Mouse (Mus musculus): ENCODE measurements around the gene Samsn1. TPM values are rescaled to one million over a fixed set of nuclear protein-coding genes. Genes with fewer than 3 reads are reported as not detected.

The Samsn1 gene
- 1 to 10 TPM; 1.5 to 1.7 TPM for total RNA-seq (2021)
- long read RNA-seq, experiment 1, partial matches to known transcripts: 0 of 1 reads
- long read RNA-seq, experiment 1, other reads (novel, unspliced or antisense): 0 of 1 reads
- long read RNA-seq, experiment 2: 0 reads

- DNase-seq (ENCODE audit: low spot score in 2 of 2): no peak
Observed at GRCm38 (mm10) chr16:76022181-76022580, at the start of gene Samsn1. TSS of gene Samsn1 (minus strand) at chr16:76022281.

- no peak for DNase-seq (ENCODE audit: low spot score in 2 of 2)
Observed at GRCm38 (mm10) chr16:76066082-76066635, 44.1 kb upstream of the Samsn1 start.

- DNase-seq (ENCODE audit: low spot score in 2 of 2): no peak
Observed at GRCm38 (mm10) chr16:76054976-76055375, 32.9 kb upstream of the Samsn1 start.

DNA sequence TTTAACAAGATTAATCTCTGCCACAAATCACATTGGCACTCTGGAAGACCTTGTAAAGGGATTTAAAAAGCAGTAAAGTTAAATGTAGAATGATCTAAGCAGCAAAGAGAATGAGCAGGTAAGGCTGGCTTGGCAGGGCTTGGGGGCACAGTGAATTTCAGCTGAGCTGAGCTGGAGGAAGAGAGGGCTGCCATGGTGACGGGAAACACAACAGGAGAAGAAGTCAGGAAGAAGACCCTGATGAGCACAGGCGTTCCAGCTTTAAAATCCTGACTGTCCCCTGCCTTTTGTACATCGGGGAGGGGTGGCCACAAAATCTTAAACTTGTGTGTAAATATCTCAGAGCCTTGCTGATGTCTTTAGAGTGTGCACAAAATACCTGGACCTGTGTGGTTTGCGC, 32.0 kb upstream of the Samsn1 start:
- DNase-seq (ENCODE audit: low spot score in 2 of 2): no peak

DNA sequence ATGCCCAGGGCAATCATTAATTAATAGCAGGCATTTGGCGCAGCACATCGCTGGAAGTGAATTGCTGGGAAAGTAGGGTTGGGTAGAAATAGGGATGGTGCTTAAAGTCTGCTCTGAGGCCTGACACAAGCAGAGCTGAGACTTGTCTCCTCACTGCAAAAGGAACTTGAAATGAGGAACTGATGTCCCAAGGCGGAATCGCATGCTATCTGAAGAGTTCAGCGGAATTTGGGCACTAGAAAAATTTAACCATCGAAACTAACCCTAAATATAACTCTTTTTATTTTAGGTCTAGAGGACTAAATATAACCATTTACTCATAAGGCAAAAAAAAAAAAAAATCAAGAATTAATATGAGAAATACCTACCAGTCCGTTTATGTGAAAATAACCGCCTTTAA, 31.5 kb upstream of the Samsn1 start:
- DNase-seq (ENCODE audit: low spot score in 2 of 2): no peak

- no peak for DNase-seq (ENCODE audit: low spot score in 2 of 2)
Observed at GRCm38 (mm10) chr16:76047066-76047465, 25.0 kb upstream of the Samsn1 start.

- DNase-seq (ENCODE audit: low spot score in 2 of 2): no peak
Observed at GRCm38 (mm10) chr16:76040319-76040945, 18.4 kb upstream of the Samsn1 start.

GRCm38 (mm10) chr16:76019164-76019563, 2.9 kb downstream of the Samsn1 start:
- DNase-seq (ENCODE audit: low spot score in 2 of 2): no peak

DNA sequence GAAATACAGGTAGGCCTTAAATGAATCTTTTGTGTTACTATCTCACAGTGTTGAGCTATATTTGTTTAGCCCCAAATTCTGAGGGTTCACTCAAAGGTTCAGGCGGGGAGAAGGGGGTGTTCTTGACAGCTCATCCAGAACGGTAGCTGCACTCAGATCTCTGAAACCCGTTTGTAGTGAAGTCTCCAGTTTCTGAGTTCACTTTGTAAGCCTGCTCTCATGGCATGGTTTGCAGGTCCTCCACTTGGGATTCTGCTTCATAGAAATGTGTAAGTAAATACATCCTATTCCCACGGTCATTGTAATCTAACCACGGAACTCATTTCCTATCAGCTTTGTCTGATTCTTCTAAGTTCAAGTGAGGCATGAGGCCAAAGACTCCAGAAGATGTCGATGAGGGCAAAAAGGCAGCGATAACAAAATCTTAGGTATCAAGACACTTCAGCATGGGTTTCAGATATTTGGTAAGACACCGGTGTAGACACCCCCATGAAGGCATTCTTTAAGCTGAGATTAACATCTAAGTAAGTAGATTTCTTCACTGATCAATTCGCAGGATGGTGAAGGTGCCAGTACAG, 18.2 kb downstream of the Samsn1 start:
- no peak for DNase-seq (ENCODE audit: low spot score in 2 of 2)

- no peak for DNase-seq (ENCODE audit: low spot score in 2 of 2)
Observed at GRCm38 (mm10) chr16:76002870-76003572, 19.1 kb downstream of the Samsn1 start.

DNA sequence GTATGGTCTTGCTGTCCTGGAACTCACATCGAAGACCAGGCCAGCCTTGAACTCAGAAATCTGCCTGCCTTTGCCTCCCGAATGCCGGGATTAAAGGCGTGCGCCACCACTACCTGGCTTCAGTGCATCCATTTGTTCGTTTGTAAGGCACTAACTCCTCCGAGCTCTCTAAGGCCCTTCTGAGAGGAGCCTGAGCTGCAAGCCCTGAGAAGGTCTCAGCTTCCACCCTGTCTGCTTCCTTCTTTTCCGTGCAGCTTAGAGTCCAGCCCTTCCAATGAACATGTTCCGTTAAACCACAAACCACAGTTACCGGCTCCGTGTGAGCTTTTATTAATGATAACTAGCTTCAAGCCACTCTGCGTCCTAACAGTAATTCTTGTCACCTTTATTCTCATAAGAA, 19.8 kb downstream of the Samsn1 start:
- DNase-seq (ENCODE audit: low spot score in 2 of 2): no peak

GRCm38 (mm10) chr16:76001788-76002187, 20.3 kb downstream of the Samsn1 start:
- DNase-seq (ENCODE audit: low spot score in 2 of 2): no peak

- no peak for DNase-seq (ENCODE audit: low spot score in 2 of 2)
Observed at GRCm38 (mm10) chr16:76000127-76000526, 22.0 kb downstream of the Samsn1 start.

DNA sequence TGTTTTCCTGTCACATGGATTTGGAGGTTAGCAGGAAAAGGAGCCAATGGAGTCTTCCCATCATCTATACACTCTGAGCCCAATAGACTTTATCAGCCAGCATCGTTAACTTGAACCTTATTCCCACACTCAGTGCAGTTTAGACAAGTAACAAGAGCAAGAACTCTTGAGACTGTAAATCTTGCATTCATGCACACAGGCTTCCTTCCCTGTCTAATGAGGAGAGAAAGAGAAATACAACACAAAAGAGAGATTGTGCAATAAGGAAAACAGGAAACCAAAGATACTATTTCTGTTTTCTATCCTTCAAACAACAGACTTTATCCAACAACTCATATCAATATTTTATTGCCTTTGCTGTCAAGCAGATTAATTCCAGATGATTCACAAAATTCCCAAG, 31.9 kb downstream of the Samsn1 start:
- no peak for DNase-seq (ENCODE audit: low spot score in 2 of 2)

DNA sequence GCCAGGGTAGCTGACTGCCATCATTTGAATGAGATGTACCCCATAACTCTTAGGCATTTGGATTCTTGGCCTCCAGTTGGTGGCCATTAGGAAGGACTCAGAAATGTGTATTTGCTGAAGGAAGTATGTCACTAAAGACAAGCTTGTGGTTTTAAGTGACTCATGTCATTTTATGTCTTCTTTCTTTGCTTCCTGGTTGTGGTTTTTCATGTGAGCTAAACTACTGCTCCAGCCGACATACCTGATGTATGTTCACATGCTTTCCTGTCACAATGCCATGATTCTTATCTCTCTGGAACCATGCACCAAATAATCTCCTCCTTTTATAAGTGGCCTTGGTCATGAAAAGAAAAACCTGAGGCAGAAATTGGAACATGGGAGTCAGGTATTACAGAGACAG, 38.2 kb downstream of the Samsn1 start:
- DNase-seq (ENCODE audit: low spot score in 2 of 2): no peak

DNA sequence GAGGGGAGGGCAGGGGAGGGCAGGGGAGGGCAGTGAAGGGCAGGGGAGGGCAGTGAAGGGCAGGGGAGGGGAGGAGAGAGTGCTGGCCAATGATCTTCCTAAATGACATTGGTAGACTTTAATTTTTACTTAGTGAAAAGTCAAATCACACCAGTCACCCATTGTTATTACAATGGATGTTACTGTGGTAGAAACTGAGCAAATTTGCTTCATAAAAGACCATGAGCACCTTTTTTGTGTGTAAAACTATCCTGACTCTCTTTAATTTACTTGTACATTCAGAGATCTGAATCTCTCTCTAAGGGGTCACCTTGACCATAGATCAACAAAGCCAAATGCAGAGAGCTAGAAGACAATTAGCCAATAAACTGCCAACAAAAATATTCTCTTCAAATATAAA, 42.7 kb downstream of the Samsn1 start:
- DNase-seq (ENCODE audit: low spot score in 2 of 2): no peak

DNA sequence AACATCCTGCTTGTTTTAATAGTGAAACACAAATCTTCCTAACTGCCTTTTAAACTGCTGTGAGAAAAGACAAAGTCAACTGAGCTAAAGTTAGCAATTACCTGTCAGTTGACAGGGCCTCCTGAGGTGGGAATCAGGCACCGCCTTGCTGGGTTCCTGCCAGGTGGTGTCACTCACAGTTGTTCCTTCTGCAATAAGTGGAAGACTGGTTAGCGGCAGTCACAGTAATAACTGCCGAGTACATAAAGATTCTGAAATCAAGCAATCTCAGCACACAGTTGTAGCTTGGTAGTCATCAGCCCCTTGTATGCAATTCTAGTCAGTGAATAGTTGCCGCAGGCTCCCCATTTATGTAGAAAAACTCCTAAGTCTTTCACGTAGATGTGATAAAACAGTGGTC, 44.3 kb downstream of the Samsn1 start:
- no peak for DNase-seq (ENCODE audit: low spot score in 2 of 2)

DNA sequence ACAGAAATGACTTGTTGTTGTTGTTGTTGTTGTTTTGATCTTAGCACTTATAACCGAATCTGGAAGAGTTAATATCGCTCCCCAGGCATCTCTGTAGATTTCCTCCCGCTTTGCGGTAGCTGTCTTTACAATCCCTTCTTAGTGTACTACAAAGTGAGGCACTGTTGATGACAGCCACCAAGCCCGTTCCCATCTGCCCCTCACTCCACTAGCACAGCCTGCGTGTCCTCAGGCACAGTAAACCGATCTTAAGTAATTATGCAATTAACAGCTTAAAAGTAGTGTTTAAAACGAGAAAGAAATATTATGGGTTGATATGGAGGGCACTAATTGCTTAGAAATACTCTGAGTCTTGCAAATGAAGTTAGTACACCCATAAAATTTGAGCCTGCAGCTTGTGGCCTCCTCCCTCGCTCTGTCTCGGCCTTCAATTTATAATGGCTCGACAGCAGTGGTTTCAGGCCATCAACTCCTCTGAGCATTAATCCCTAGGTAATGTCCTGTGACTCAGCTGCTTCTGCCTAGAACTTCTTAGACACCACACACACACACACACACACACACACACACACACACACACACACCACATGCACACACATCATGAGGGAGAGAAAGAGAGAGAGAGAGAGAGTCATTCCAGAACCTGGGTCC, 46.3 kb downstream of the Samsn1 start:
- DNase-seq (ENCODE audit: low spot score in 2 of 2): no peak

DNA sequence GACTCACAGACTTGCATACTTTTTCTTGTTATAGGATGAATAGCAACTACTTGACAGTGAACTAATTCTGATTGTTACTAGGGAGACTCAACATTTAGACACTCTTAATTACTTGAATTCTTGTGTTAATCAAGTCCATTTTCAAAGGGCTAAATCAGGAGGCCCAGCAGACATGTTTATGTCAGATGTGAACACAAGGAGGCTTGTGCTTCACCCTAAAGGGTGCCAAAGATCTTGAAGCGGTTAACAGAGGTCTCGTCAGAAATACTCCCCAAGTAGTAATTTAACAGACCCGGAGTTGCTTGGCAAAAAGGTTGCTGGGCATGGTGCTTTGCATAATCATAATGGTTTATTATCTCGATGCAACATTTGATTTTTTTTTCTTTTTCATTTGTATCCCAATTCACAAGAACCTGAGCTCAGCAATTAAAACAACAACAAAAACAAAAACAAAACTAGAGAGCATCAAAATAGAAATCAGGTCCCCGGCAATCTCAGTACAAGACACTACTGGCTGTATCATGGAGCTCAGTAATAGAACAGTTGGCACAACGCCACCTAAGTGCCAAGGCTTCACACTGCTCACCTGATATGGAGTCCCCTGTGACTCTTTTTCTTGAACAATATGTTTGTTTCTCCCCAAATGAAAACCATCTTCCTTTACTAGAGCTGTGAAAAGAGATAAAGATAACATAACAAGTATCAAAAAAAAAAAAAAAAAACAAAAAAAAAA, 51.6 kb downstream of the Samsn1 start:
- DNase-seq (ENCODE audit: low spot score in 2 of 2): no peak

DNA sequence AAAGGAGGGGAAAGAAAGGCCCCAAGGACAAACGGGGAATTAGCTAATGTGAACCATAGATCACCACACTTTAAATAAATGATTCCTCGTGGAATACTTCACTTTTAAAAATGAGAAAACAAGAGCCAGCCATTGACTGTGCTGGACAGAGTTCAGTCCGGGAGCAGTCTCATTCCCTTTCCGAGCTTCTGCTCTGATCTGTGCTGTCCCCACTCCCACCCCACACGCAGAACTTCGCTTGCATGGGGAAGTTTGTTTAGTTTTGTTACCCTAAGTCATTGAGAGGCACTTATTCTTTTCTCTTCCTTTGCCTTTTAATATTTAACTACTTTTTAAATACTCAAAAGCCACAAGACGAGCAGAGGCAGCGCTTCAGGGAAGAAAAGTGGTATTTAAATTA, 60.1 kb downstream of the Samsn1 start:
- no peak for DNase-seq (ENCODE audit: low spot score in 2 of 2)

- DNase-seq (ENCODE audit: low spot score in 2 of 2): no peak
Observed at GRCm38 (mm10) chr16:75961487-75961886, 60.6 kb downstream of the Samsn1 start.
